Mouse (Mus musculus) kidney, adult 2 months (tissue): ENCODE measurements at regions not wholly inside any gene's neighbourhood (a gene's known extent, or its start where the extent isn't known, plus 50 kb on each side); places are given as distances from the start of the nearest gene placed in this dataset.

Experiments
- DNase-seq: peaks from one replicate; pipeline ENCODE4 v3.0.0; 2021
- H3K27ac ChIP-seq: fragments of 200-500 bp; 2 replicates; pipeline ENCODE4 v1.5.1; 2012; ENCODE audit warnings: low read depth, low read length, control low read depth, inconsistent platforms; ENCODE audit not compliant: insufficient read depth
- H3K27me3 ChIP-seq: fragments of 200-500 bp; replicated peaks from 2 replicates; pipeline ENCODE4 v1.6.1; 2012; ENCODE audit warnings: mild to moderate bottlenecking, moderate library complexity, low read length, inconsistent platforms; ENCODE audit not compliant: control insufficient read depth, insufficient read depth
- H3K36me3 ChIP-seq: fragments of 200-500 bp; 2 replicates; pipeline ENCODE4 v1.6.1; 2012; ENCODE audit warnings: mild to moderate bottlenecking, moderate library complexity, low read length, inconsistent platforms; ENCODE audit not compliant: control insufficient read depth, insufficient read depth
- H3K4me1 ChIP-seq: fragments of 200-500 bp; 2 replicates; pipeline ENCODE4 v1.6.1; 2011; ENCODE audit warnings: low read length; ENCODE audit not compliant: control insufficient read depth, insufficient read depth
- H3K4me3 ChIP-seq: fragments of 200-500 bp; 2 replicates; pipeline ENCODE4 v1.5.1; 2011; ENCODE audit warnings: mild to moderate bottlenecking, low read depth, low read length, control low read depth; ENCODE audit not compliant: insufficient read depth
- CTCF ChIP-seq: fragments of 200-500 bp; conservative IDR thresholded peaks from 2 replicates; pipeline ENCODE4 v1.5.1; 2011; ENCODE audit warnings: low read depth, mild to moderate bottlenecking, control low read depth, low read length, moderate library complexity, mixed read lengths; ENCODE audit not compliant: insufficient read depth, insufficient read length
- POLR2A ChIP-seq: fragments of 200-500 bp; IDR thresholded peaks from one replicate; pipeline ENCODE4 v1.6.1; 2011; ENCODE audit warnings: low read depth, low read length, control low read depth
- WGBS: fragments of 180-500 bp; shearing (Covaris S2); methylation state at CpG from one replicate; pipeline ENCODE4 v1.1.7; 2018; 5-methylcytosine and 5-hydroxymethylcytosine counted together

- Histone ChIP-seq H3K27ac (no peak overlapping the region), H3K4me3 (no peak overlapping the region), H3K36me3 (no peaks in the 10 kb centered on the region), H3K4me1 (peaks cover 3% of the 10 kb centered on the region; the same call in 1 of the 2 replicates), H3K27me3 (no peaks in the 10 kb centered on the region)
- peak; percentile 82 for DNase-seq
- TF ChIP-seq POLR2A (no peak), CTCF (peak; percentile 88)
- 8% methylated on average over 2 of the region's 2 CpGs for WGBS
Measured at GRCm38 (mm10) chr7:143951172-143951571, 50.6 kb upstream of the Shank2 start.
